Mouse (Mus musculus) kidney, postnatal 0 days (tissue): ENCODE results near the gene Thada. TPM values are rescaled to one million over a fixed set of nuclear protein-coding genes. Genes with fewer than 3 reads are reported as not detected.
A peak's percentile ranks its signal among the peaks of the same experiment; 100 is the strongest.

Experiments
- ATAC-seq: fragments of 200-750 bp; cut with Nextera tagmentation; replicated peaks from 2 replicates; pipeline ENCODE4 v1.8.0; 2017; ENCODE audit warnings: low read depth, moderate number of reproducible peaks, moderate TSS enrichment, moderate library complexity; ENCODE audit not compliant: low FRiP score
- DNase-seq: peaks from one replicate; pipeline ENCODE4 v3.0.0-alpha.2; 2016; ENCODE audit warnings: low spot score
- H3K27ac ChIP-seq: fragments of 300-500 bp; sonication (generic); 2 replicates; pipeline ENCODE4 v1.5.1; 2014; ENCODE audit warnings: mild to moderate bottlenecking
- H3K27me3 ChIP-seq: fragments of 300-500 bp; sonication (generic); 2 replicates; pipeline ENCODE4 v1.6.1; 2014; ENCODE audit warnings: low read length, mixed read lengths; ENCODE audit not compliant: insufficient read depth
- H3K36me3 ChIP-seq: fragments of 300-500 bp; sonication (generic); 2 replicates; pipeline ENCODE4 v1.6.1; 2014; ENCODE audit warnings: low read length, mixed read lengths; ENCODE audit not compliant: insufficient read depth
- H3K4me1 ChIP-seq: fragments of 300-500 bp; sonication (generic); replicated peaks from 2 replicates; pipeline ENCODE4 v1.6.1; 2014; ENCODE audit warnings: antibody characterized with exemption, low read length, mixed read lengths; ENCODE audit not compliant: insufficient read depth
- H3K4me2 ChIP-seq: fragments of 300-500 bp; sonication (generic); 2 replicates; pipeline ENCODE4 v1.6.1; 2014; ENCODE audit warnings: mild to moderate bottlenecking, low read length, moderate library complexity, mixed read lengths
- H3K4me3 ChIP-seq: fragments of 300-500 bp; sonication (generic); replicated peaks from 2 replicates; pipeline ENCODE4 v1.5.1; 2014; ENCODE audit warnings: low read depth, low read length
- H3K9ac ChIP-seq: fragments of 300-500 bp; sonication (generic); 2 replicates; pipeline ENCODE4 v1.6.1; 2014; ENCODE audit warnings: low read depth, low read length
- H3K9me3 ChIP-seq: fragments of 300-500 bp; sonication (generic); replicated peaks from 2 replicates; pipeline ENCODE4 v1.6.1; 2016; ENCODE audit warnings: low read length, inconsistent platforms, mixed read lengths
- CTCF ChIP-seq: IDR thresholded peaks from 2 replicates; pipeline ENCODE4 v1.5.1; 2016; ENCODE audit warnings: antibody characterized with exemption, low read depth, mild to moderate bottlenecking, moderate library complexity
- WGBS: fragments of 180-500 bp; shearing (Covaris S2); extraction: QIAGEN DNeasy Blood & Tissue Kit; methylation state at CpG from one replicate; pipeline ENCODE4 v1.1.7; 2014; 5-methylcytosine and 5-hydroxymethylcytosine counted together
- polyA plus RNA-seq: library from polyadenylated mRNA; unstranded; fragments of >200 nt; fragmentation: Nextera tagmentation; extraction: Ambion mirVana; gene quantifications from 2 replicates; pipeline ENCODE4 v1.2.1, GENCODE M21; 2015

Thada gene
- polyA plus RNA-seq, 1 experiment from 2014 or later, result 3.4 TPM

DNA sequence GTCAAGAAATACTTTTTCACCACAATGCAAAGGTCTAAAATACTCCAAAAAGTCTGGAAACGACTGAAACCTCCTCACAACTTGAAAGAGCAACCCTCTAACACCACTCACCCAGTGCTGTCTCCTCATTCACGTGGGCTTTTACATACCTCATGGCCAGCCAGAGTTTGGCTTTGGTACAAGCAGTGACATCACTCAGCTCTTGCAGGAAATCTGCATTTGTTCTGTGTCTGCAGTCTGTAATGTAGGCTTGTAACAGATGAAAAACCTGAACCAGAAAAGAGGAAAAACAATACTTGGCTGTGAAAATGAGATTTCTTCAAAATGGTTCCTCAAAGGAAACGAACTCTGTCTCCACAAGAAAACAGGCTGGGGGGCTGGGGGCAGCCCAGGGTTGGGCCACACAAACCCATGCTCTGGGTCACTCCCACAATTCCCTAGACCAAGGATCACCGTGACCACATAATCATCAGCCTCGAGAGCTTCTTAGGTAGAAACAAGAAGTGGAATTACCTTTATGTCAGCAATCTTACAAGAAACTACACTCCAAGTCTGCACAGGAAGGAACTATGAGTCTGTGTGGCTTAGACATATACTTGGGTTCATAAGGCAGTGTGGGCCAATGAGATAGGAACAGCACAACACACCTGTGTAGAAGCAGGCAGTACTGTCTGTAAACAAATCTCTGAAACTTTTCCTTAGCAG, 193.3 kb downstream of the Thada start:
- peaks cover 15% of the 10 kb centered on the region for H3K4me1 ChIP-seq
- 28% methylated on average over 5 of the region's 5 CpGs for WGBS
- peak overlapping the region; percentile 47; the same call in 1 of the 2 replicates for H3K27ac ChIP-seq
- DNase-seq, result no peak
- ATAC-seq, result no peak
- no peaks in the 10 kb centered on the region for H3K27me3 ChIP-seq
- H3K9me3 ChIP-seq, result no peaks in the 10 kb centered on the region
- H3K4me3 ChIP-seq, result no peak overlapping the region
- TF ChIP-seq CTCF, result no peak
- no peak overlapping the region for H3K9ac ChIP-seq
- no peak overlapping the region for H3K4me2 ChIP-seq
- no peaks in the 10 kb centered on the region for H3K36me3 ChIP-seq

DNA sequence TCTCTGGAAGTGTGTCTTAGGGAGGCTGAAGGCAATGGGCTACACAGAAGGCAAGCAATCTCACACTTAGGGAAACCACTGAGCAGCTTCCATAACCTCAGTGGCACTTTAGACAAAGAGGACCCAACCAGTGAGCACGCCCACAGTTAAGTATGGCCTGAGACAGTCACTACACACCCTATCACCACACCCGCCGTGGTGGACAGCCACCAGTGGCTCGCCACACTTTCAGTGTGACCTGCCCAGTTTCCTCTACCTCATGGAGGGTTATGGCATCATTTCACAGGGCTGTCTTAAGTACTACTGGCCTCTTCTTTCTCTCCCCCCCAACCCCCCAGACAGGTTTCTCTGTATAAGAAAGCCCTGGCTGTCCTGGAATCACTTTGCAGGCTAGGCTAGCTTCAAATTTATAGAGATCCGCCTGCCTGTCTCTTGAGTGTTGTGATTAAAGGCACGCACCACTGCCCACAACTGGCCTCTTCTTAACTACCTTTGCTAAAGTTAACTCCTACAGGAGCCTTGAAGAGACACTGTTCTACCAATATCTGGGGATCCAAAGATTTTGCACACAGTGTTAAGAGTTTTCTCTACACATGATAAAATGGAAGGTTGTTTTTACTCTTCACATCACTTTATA, 194.3 kb downstream of the Thada start:
- H3K4me3 ChIP-seq, result no peak overlapping the region
- H3K27ac ChIP-seq, result peak overlapping the region; percentile 64
- ATAC-seq, result no peak
- no peaks in the 10 kb centered on the region for H3K9me3 ChIP-seq
- no peaks in the 10 kb centered on the region for H3K36me3 ChIP-seq
- peak; percentile 64 for DNase-seq
- H3K9ac ChIP-seq, result no peak overlapping the region
- no peaks in the 10 kb centered on the region for H3K27me3 ChIP-seq
- H3K4me2 ChIP-seq, result no peak overlapping the region
- no peak for TF ChIP-seq CTCF
- peaks cover 15% of the 10 kb centered on the region for H3K4me1 ChIP-seq
- WGBS, result 64% methylated on average over 6 of the region's 6 CpGs

DNA sequence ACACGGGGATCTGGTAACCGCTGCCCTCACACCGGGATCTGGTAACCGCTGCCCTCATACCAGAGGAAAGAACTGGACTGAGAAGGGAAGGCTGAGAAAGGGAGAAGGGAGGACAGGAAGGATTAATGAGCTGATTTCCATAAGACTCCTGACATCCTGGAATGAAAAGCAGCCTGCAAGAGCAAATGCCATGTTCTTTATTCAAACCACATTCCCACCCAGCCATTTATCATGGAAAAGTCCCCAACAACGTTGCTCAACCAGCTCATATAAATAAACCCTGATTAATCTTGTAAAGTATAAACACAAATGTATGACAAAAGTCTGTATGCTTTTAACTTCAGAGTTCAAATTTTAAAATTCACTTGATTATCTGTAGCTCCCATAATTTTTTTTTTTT, 196.3 kb downstream of the Thada start:
- no peak overlapping the region for H3K9ac ChIP-seq
- H3K9me3 ChIP-seq, result no peaks in the 10 kb centered on the region
- 36% methylated on average over 5 of the region's 5 CpGs for WGBS
- DNase-seq (peak; percentile 90), ATAC-seq (no peak)
- no peak overlapping the region; the same call in 1 of the 2 replicates for H3K27ac ChIP-seq
- no peak for TF ChIP-seq CTCF
- H3K36me3 ChIP-seq, result no peaks in the 10 kb centered on the region
- H3K4me2 ChIP-seq, result no peak overlapping the region
- peaks cover 30% of the 10 kb centered on the region for H3K4me1 ChIP-seq
- no peak overlapping the region for H3K4me3 ChIP-seq
- H3K27me3 ChIP-seq, result no peaks in the 10 kb centered on the region

DNA sequence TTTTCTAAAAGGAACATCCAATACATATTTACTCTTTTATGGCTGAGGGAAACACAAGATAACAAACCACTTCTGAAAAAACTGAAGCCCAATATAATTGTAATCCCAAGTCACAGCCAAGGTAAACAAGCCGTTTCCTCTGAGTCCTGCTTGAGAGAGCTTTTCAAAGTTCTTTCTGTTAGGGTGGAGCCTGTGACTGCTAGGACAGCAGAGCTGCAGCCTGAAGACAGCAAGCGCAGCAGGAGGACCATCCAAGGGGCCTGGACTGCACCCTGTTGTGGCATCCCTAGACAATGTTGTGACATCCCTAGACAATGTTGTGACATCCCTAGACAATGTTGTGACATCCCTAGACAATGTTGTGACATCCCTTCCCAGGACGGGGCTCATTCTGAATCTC, 197.6 kb downstream of the Thada start:
- WGBS, result 58% methylated on average over 3 of the region's 3 CpGs
- Histone ChIP-seq H3K9me3 (no peaks in the 10 kb centered on the region), H3K4me2 (no peak overlapping the region), H3K9ac (no peak overlapping the region), H3K4me3 (no peak overlapping the region), H3K27me3 (no peaks in the 10 kb centered on the region), H3K4me1 (peaks cover 30% of the 10 kb centered on the region), H3K27ac (peak overlapping the region; percentile 54; the same call in 1 of the 2 replicates), H3K36me3 (no peaks in the 10 kb centered on the region)
- TF ChIP-seq CTCF, result no peak
- DNase-seq (peak; percentile 92), ATAC-seq (no peak)

DNA sequence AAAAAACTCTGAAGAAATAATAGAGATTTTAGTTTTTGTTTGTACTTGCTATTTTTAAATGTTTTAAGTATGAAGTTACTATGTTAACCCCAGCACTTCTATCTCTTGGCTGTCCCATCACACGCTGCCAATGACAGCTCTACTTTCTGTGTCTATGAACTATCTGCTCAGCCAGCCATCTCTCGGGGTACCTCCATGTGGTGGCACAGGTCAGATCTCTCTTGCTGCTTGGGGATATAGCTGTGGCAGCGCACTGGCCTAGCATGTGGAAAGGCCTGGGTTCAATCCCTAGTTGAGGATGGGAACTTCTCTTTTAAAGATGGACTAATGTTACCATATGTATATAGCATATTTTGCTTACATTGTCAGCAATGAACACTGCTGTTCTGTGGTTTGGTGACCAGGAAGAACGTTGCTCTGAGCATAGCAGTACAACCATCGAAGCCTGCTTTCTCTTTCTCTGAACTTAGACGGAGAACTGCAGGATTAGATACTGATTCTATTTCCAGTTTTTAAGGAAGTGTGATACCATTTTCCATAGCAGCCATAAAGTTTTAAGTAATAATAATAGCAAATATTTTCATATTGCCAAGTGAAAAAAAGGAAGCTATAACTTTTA, 198.4 kb downstream of the Thada start:
- 86% methylated on average over 6 of the region's 6 CpGs for WGBS
- H3K4me2 ChIP-seq, result no peak overlapping the region
- no peaks in the 10 kb centered on the region for H3K9me3 ChIP-seq
- ATAC-seq (no peak), DNase-seq (no peak)
- no peak for TF ChIP-seq CTCF
- H3K27ac ChIP-seq, result peak overlapping the region; percentile 2; the same call in 1 of the 2 replicates
- H3K36me3 ChIP-seq, result no peaks in the 10 kb centered on the region
- no peaks in the 10 kb centered on the region for H3K27me3 ChIP-seq
- peaks cover 30% of the 10 kb centered on the region for H3K4me1 ChIP-seq
- no peak overlapping the region for H3K9ac ChIP-seq
- H3K4me3 ChIP-seq, result no peak overlapping the region

DNA sequence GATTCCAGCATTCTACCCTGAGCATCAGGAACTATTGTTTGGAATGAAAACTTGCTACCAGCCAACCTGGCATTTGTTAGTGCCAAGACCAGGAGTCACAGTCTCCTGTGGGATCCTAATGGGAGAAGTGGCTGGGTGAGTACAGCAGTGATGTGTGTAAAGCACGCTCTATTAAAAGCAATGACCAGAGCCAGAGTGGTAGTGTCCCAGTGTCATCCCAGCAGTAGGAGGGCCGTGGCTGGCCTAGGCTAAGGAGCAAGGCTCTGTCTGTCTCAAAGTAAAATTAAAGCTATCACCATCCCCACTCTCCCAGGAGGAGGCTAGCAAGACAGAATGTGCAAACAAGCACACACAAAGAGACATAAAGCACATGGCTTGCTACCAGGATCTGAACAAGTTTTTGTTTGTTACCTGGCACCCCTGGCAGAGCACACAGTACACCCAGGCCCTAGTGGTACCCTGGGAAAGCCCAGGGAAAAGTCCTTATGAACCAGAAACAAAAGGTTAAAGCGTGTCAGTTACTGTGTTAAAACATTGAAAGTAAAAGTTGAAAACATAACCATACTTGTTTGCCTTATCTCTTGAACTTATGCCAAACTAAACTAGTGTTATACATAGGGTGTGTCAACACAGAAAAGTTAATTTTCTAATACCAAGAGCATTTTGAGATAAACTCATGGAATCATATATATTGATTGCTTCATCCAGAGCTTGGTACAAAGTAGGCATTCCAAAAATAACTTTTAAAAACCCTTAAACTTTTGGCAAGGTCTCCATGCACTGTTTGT, 199.7 kb downstream of the Thada start:
- no peak overlapping the region for H3K9ac ChIP-seq
- peaks cover 25% of the 10 kb centered on the region for H3K4me1 ChIP-seq
- no peaks in the 10 kb centered on the region for H3K9me3 ChIP-seq
- ATAC-seq (no peak), DNase-seq (peak; percentile 54)
- no peak for TF ChIP-seq CTCF
- no peaks in the 10 kb centered on the region for H3K36me3 ChIP-seq
- no peak overlapping the region for H3K4me2 ChIP-seq
- peak overlapping the region; percentile 75 for H3K27ac ChIP-seq
- H3K4me3 ChIP-seq, result no peak overlapping the region
- 55% methylated on average over 3 of the region's 3 CpGs for WGBS
- no peaks in the 10 kb centered on the region for H3K27me3 ChIP-seq
